Mouse (Mus musculus): ENCODE data around the gene Acsl3. TPM values are rescaled to one million over a fixed set of nuclear protein-coding genes. Genes with fewer than 3 reads are reported as not detected.

Acsl3 gene
- total RNA-seq (2021): 1 to 10 TPM; 4.3 to 5.4 TPM

DNA sequence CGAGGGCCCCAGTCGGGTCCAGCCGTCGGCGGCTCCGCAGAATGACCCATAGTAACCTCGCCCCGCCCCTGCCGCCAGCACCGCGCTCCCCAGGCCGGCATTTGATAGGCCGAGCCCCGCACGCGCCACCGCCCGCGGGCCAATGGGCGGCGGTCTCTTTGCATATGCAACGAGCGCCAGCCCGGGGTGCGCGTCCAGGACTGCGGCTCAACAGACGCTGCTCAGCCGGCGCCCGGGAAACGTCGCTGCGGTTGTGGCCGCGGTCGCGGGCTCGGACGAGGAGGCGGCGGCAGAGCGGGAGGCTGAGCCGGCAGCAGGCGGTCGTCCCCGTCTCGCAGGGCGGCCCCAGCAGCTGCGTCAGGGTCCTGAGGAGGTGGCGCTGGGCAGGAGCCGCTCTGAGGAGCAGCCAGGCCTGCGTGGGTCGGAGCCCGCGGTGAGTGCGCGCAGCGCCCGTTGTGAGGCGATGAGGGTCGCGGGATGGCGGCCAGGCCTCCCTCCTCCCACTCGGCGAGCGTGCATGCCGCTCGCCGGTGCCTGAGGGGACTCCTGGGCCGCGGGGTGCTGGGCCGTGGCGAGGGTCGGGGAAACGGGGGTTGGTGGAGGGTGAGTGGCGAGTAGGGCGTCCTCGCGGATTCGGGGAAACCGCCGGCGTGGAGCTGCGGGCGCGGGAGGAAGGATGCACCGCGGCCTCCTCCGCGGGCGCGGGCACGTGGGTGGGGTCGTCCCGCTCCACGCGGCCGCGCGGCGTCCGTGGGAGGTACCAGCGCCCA lies at the start of gene Acsl3, which contains the start of gene Utp14b:
Gene Acsl3 (plus strand): TSS at position 155 of the 770 bp plus-strand sequence.
Gene Utp14b (plus strand): TSS at position 368 of the 770 bp plus-strand sequence.
- intact Hi-C loops (cut with DNase I): loop anchor here (10.0 kb wide), 1 partner anchor 123 kb away; no protein-coding TSS in a partner anchor
- DNase-seq: peak; percentile 96 to 97

- no peak for DNase-seq
- intact Hi-C loops (cut with DNase I): no loop called here
Measured at GRCm38 (mm10) chr1:78609134-78609907, 48.3 kb upstream of the Acsl3 start.

DNA sequence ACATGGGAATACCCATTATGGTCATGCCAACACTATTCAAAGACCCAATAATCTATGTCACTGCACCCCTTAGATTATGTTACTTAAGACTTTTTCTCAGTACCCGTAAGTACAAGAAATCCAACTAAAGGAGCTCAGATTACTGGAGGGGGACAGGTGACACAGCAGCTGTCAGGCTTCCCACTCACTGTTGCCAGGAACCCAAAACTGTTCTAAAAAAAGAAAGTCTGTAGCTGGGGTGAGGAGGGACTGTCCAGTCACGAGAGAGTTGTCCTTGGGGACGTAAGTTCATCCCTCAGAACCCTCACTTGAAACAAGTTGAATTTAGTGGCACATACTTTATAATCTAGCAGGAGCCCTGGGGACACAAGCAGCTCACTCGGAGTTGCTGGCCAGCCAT lies 46.6 kb upstream of the Acsl3 start:
- DNase-seq: no peak
- intact Hi-C loops (cut with DNase I): no loop called here

DNA sequence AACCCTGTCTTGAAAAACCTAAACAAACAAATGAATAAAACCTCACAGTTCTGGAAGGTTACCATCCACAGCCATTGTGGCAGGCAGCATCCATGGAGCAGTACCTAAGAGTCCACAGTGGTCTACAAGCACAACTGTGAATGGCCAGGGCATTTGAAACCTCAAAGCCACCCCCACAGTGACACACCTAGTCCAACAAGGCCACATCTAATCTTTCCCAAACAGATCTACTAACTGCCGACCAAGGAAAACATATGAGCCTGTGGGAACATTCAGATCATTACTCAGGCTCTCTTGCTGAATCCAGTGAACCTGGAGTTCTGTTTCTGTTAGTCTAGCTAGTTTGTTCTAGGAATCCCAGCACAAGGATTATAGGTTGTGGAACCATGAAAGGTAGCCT lies 44.7 kb upstream of the Acsl3 start:
- no peak for DNase-seq
- intact Hi-C loops (cut with DNase I): no loop called here

GRCm38 (mm10) chr1:78624352-78624751 lies 33.3 kb upstream of the Acsl3 start:
- no peak for DNase-seq
- intact Hi-C loops (cut with DNase I): no loop called here

DNA sequence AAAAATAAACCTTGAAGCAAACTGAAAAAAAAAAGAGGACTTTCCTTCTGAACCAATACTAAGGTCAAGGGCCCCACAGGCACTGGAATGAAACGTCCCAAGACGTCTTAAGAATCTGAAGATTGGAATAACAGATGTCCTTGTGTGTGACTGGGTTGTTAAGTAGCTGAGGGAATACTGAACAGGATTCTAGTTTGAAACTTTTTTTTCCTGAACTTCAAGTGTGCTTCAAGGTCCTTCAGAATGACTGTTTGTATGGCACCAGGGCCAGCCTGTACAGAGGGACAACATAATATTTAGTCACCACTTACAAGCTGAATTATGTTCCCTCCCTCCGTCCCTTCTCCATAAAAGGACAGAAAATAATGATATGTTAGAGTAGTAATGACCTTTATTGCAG lies 23.1 kb upstream of the Acsl3 start:
- intact Hi-C loops (cut with DNase I): no loop called here

GRCm38 (mm10) chr1:78640871-78641270 lies 16.8 kb upstream of the Acsl3 start:
- intact Hi-C loops (cut with DNase I): no loop called here
- DNase-seq: no peak

More for the DNA sequence above, 23.1 kb upstream of the Acsl3 start:
- no peak for DNase-seq

- DNase-seq: no peak
- intact Hi-C loops (cut with DNase I): no loop called here
Measured at GRCm38 (mm10) chr1:78641791-78642190, 15.8 kb upstream of the Acsl3 start.

DNA sequence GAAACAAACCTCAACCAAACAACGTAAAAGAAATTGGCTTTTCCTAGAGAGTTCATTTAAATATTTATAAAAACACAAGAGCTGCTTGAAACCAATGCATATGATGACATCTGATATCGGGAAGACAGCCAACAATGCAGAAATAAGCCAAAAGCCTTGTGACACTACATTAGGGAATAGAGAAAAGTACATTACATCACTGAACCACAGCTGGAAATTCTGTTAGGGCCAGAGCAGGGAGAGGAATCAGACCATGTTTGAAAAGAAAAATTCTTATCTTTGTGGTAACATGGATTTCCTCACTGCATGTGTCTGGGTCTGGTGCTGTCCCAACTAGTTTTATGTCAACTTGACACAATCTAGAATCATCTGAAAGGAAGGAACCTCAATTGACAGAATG lies 15.4 kb upstream of the Acsl3 start:
- intact Hi-C loops (cut with DNase I): no loop called here
- DNase-seq: no peak

- intact Hi-C loops (cut with DNase I): no loop called here
- no peak for DNase-seq
Measured at GRCm38 (mm10) chr1:78647317-78647885, 10.2 kb upstream of the Acsl3 start.

DNA sequence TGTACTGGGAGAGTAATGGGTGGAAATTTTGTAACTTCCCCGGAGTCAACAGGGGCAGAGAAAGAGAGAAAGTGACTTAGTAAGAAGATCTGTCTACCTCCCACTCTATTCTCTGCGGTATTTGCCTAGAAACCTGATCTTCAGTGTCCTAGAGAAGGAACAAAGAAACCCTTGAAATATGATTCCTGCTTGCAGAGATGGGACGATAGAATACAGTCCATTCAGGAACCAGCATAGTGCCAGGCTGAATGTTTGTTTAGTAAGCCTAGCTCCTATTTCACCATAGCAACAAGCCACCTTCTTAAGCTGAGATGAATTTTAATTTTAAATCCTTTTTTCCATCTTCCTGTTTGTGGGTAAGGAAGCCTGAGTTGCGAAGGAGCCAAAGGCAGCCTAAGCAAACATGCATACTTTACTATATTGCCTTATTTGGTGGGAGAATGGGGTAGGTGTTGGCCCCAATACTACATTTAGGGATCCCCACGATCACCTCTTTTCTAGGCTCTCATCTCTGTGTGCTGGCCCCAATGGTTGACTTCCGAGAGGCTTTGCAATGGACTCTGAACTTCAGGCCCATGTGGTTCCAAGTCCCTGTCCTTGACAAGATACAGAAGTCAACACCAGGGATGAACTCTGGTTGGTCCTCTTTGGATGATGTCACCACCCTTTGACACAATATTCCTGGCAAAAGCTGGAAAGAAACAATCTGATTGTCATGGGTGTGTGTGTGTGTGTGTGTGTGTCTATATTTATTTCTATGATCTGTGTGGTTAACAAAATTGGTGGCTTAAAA lies 8.2 kb upstream of the Acsl3 start:
- intact Hi-C loops (cut with DNase I): loop anchor here (10.0 kb wide), 1 partner anchor 115 kb away; no protein-coding TSS in a partner anchor
- no peak for DNase-seq

GRCm38 (mm10) chr1:78656472-78656871 lies 1.2 kb upstream of the Acsl3 start:
- intact Hi-C loops (cut with DNase I): loop anchor here (10.0 kb wide), 1 partner anchor 122 kb away; no protein-coding TSS in a partner anchor
- peak in 1 of 2 experiments; percentile 22 for DNase-seq

DNA sequence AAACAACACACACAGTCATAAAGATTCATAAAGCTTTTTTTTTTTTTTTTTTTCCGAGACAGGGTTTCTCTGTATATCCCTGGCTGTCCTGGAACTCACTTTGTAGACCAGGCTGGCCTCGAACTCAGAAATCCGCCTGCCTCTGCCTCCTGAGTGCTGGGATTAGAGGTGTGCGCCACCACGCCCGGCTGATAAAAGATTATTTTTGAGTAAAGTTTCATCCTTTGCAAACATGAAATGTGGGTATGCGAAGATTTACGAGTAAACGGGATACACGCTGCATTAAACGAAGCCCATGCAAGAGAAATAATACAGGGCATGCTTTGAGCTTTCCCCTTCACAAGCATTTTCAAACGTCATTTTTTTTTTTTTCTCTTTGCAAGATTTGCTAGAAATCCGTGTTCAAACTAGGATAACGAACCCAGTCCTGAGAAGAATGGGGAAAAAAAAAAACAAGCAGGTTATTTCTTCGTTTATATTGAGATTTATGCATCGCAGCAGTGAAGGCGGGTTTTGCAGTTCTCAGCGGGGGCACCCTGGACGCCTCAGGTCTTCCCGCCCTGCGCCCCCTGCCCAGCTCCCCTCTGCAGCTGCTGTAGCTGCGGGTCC lies 500 bp upstream of the Acsl3 start:
- no peak for DNase-seq
- intact Hi-C loops (cut with DNase I): loop anchor here (10.0 kb wide), 1 partner anchor 122 kb away; no protein-coding TSS in a partner anchor

- peak in 1 of 2 experiments; percentile 8 for DNase-seq
- intact Hi-C loops (cut with DNase I): loop anchor here (10.0 kb wide), 1 partner anchor 124 kb away; no protein-coding TSS in a partner anchor
Measured at GRCm38 (mm10) chr1:78658441-78659269, 1.0 kb downstream of the Acsl3 start.

- intact Hi-C loops (cut with DNase I): loop anchor here (10.0 kb wide), 1 partner anchor 125 kb away; no protein-coding TSS in a partner anchor
- DNase-seq: no peak
Measured at GRCm38 (mm10) chr1:78659270-78659823, 1.7 kb downstream of the Acsl3 start.

DNA sequence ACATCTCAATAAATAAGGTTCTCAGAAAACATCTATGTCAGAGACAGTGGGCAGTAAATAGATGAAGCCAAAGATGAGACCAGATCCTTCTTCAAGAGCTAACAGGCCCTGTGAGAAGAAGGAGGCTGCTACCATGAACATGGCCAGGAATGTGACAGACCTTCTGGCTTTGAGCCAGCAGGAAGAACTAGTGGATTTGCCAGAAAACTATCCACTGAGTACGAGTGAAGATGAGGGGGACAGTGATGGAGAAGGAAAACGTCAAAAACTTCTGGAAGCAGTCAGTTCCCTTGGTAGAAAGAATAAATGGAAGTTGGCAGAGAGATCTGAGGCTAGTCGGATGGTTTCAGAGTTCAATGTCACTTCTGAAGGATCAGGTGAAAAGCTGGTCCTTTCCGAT lies 6.7 kb downstream of the Acsl3 start:
- no peak for DNase-seq
- intact Hi-C loops (cut with DNase I): no loop called here

- intact Hi-C loops (cut with DNase I): no loop called here
- DNase-seq: no peak
Measured at GRCm38 (mm10) chr1:78665954-78666499, 8.4 kb downstream of the Acsl3 start.

GRCm38 (mm10) chr1:78666585-78666984 lies 9.0 kb downstream of the Acsl3 start:
- no peak for DNase-seq
- intact Hi-C loops (cut with DNase I): no loop called here

All from heart, postnatal 36 days (tissue).